Mouse (Mus musculus): ENCODE results near the gene Dagla.
A peak's percentile ranks its signal among the peaks of the same experiment; 100 is the strongest.

The Dagla gene

DNA sequence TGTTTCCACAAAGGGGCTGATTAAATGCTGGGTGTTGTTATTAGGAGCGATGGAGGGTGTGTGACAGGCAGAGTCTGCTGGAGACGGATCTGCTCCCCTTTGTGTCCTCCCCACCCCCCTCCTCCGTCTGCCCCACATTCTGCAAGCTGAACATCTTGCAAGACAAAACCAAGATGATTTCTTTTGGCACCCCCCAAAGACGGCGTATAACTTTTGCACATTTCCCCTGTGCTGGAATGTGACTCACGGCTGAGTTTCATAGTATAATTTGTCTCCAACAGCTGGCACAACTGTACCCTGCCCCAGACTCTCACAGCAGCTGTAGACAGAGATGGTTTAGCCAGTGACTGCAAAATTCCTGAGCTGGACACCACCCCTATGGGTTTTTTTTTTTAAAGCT lies 3.3 kb upstream of the Dagla start:
- DNase-seq (ENCODE audit: low spot score in 2 of 2): no peak

DNA sequence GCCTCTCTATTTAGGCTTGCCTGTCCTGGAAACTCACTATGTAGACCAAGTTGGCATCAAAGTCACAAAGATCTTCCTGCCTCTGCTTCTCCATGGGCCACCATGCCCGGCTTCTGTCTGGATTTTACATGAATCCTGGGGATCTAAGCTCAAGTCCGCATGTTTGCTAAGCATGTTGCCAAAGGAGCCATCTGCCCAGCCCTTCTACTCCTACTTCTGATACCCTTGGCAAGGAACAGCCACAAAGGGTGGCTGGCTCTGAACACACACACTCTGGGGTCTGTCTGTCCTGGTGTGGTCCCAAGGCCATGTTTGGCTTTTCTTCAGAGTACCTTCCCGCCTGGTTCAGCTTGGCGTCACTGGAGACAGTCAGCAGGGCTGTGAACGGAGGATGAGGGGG lies 2.7 kb upstream of the Dagla start:
- no peak for DNase-seq (ENCODE audit: low spot score in 2 of 2)

DNA sequence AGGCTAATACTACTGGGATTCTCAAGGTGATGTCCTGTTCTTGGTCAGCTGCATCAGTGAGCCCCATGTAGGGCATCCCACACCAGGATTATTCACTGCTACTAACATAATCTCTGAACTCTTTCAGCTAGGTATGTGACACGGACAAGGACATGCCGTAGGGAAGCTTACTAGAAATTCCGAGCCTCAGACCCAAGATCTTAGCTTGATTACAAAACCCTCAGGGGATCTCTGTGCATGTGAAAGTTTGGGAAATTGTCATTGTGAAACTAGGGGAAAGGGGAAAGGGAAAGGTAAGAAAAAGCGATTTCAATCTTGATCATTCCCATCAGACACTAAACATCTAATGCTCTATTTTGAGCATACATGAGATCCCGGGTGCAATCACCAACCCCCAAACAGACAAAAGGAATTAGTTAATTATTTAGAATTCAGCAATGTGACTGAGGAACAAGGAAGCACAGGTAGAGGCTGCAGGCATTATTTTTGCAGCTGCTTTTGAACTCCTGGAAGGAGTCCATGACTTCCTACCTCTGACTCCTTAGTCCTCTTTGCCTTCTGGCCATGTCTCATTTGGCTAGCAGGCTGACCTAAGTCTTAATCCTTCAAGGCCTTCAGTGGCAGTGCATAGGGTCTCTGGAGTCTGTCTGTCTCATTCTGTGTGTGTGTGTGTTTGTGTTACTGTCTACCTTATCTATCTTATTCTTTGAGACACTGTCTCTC lies 2.0 kb upstream of the Dagla start:
- no peak for DNase-seq (ENCODE audit: low spot score in 2 of 2)

DNA sequence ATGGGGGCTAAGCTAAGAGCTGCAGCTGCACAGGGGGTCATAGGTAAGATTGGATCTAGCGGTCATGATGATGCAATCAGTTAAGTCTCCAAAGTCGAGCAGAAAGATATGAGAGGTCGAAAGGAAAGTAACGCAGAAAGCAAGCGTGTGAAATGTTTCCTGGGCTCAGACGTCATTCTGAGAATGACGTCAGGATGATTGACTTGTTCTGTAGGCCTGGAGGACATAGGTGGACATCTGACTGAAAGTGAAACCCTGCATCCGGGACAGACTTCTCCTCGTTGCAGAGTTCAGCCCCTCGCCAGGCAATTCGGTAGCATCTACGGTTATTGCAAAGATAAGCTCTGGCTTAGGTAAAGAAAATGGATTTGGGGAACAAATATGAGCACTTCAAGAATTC lies 963 bp upstream of the Dagla start:
- no peak for DNase-seq (ENCODE audit: low spot score in 2 of 2)

DNA sequence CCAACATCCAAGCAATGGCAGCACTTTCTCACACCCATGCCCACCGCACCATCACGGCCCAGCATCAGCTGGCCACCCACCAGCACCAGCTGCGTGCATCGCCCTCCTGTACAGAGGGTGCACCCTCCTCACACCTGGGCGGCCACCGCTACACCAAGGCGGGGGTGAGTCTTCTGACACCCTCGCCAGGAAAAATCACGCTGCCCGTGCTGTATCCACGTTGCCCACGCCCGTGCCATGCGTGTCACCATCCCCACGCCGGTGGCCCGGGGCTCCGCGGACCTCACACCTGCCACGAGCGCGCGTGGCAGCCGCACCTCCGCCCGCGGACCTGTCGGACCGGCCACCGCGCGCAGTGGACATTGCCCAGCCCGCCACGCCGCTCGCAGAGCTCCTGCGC lies 282 bp downstream of the Dagla start:
- DNase-seq (ENCODE audit: low spot score in 2 of 2): no peak

DNA sequence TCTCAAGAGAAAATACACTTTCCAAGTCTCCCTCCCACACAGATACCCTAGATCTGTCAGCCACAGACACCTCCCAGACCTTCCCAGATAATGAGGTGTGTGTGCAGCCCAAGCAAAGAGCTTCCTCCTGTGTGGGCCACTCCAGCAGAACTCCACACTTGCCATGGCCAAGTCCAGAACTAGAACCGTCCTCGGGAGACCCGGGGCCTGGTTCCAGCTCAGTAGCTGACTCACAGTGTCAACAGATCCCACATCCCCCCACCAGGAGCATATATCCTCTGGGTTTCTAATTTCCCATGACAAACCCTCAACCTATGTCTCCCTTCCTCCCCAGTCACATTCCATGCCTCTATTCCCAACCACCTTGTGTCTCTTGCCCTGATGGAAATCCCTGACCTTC lies 1.8 kb downstream of the Dagla start:
- DNase-seq (ENCODE audit: low spot score in 2 of 2): no peak

DNA sequence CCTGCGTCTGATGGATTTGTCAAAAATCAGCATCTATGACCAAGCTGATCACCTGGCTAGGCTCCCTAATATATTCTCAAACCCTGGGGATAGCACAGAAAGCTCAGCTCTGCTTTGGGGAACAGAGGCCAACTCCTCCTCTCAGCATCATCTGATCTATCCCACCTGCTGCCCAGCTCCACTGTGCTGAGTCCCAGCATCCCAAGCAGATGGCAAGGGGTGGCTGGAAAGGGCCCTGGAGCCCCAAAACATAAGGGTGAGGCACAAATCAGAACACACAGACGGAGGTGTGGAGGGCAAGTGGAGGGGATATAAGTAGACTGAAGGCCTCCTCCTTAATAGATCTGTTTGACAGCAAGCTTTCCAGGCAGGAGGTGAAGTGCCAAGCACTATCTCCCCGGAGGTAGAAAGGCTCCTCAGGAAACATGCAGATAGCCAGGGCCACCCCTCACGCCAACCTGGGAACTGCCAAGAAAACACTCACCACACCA lies 2.8 kb downstream of the Dagla start:
- no peak for DNase-seq (ENCODE audit: low spot score in 2 of 2)

DNA sequence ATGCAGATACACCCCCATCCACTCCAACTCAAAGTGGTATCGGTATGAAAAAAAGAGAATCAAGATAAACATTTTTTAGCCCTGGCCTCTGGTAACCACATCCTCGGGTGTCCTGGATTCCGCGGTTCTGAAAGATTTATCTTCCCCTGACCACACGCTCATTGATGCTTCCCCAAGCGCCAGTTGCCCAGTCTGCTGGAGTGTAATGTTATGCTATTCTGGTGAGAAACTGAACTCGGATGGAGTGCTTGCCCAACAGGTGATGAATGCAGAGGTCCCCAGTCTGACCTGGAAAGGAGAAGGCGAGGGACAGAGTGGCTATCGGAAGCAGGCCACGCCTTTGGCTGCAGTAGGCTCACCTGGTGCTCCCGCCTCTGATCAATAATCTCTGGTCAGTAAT lies 3.4 kb downstream of the Dagla start:
- DNase-seq (ENCODE audit: low spot score in 2 of 2): no peak

DNA sequence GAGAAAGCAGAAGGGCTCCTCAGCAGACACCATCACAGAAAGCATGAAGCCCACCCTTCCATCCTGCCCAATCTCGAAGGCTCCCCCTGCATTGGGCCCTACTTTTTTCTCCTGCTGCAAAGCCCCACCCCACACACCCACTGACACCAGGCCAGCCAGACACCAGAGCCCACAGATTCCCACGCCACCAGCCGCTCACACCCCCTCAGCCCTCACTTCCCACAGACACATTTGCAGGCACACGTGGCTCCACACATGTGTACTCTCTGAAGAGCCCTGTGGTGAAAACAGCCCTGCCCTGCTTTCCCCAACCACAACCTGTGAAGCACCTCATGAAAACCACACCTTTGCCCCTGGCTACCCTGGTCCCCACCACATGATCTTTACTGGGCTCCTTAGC lies 3.9 kb downstream of the Dagla start:
- DNase-seq (ENCODE audit: low spot score in 2 of 2): peak in 1 of 2 experiments; percentile 3

DNA sequence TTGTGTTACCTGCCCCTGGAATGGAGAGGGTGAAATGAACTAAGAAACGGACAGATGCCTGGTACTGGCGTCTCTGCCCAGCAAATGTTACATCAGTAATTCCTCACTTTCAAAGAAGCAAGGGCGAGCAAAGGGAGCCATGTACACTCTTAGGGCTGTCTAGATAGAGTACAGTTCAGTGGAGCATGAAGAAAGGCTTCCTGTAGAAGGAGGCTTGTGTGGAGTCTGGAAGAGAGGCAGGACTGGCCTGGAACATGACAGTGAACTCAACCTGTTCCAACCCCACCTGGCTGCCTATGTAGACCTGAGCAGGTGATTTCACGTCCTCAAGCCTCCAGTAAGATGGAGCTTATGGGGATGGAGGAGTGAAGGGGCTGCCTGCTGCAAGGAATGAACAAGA lies 6.4 kb downstream of the Dagla start:
- no peak for DNase-seq (ENCODE audit: low spot score in 2 of 2)

DNA sequence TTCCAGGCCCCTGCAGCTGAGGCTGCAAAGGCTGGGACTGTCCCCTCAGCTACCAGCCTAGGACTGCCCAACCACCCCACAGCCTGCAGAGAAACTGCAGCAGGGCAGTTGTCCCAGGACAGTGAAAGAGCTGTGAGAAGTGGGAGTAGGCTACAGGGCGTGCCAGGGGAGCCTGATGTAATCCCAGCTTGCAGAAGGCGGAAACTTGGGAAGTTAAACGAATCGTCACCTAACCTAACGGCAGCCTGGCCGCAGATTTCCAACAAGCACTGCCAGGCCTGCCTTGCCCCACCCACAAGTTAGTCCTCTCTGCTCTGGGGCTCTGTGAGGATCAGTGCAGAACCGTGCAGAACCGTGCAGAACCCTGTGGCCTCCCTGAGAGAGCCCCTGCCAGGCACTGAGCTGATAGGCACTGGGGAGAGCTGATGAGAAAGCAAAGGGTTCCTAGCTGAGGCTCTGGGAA lies 7.6 kb downstream of the Dagla start:
- no peak for DNase-seq (ENCODE audit: low spot score in 2 of 2)

DNA sequence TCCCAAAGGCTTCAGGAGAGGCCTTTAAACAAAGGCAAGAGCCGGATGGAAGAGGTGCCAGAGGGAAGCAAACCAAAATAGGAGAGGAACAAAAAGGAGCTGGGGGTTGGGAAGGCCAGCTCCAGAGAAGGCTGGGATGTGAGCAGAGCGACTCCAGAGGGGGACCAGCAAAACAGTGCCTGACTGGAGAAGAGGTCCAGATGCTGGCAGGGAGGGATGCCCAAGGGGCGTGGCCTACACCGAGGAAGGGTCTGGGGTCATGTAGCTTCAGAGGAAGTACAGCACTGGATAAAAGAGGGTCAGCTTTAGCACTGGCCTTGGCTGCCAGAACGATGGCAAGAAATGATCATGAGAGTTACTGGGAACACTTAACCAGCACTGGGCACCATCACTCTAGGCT lies 8.4 kb downstream of the Dagla start:
- DNase-seq (ENCODE audit: low spot score in 2 of 2): peak in 1 of 2 experiments; percentile 16

DNA sequence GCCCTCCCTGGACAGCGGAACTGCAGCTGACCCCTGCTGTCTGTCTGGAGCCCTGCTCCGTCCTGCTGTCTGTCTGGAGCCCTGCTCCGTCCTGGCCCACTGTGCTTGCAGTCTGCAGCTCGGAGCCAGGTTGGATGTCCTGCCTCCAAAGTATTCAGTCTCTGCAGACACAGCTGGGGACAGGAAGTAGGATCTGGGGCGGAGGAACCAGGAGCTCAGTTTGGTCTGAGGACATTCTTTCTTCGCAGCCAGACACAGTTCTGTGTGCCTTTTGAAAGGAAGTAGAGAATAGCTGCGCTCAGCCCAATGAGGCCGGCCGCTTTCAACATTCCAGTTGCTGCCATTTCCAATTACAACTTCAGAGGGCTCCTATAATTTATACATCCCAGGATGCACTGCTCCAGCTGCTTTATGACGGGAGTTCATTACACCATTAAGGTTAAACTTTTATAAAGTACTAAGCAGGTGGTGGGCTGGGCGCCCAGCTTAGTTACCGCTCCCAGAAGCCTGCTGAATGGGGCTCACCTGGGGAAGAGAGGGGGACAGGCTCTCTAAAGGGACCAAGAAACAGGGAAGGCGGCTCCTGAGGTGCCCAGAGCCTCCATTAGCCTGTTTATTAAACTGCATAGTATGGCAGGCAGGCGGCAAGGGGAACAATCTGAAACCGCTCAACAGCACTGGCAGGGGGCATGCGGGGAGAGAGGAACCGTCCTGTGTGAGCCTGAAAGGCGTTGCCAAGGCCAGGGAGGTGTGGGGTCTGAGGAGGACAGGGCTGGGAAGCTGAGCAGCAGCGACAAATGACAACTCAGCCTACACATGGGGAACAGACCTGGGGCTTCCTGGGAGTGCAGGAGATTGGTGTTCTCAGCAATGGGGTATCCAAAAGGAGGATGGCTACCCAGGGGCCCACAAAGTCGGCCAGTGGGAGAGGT lies 9.8 kb downstream of the Dagla start:
- peak in 1 of 2 experiments; percentile 3 for DNase-seq (ENCODE audit: low spot score in 2 of 2)

DNA sequence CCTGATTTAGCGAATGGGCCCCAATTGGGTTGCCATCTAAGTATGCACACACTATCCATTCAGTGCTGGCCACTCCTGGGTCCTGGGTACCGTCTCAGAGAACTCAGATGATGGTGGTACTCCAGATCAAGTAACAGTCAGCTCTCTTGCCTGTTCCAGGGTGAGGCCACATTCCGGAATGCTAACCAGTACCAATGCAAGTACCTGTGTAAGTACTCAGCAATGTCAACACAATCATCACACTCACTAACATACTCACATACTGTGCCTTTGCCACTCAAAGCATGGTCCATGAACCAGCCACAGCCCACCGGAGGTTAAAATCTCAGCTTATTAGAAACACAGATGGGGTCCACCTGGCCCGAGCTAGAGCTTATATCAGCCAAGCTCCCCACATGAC lies 10.7 kb downstream of the Dagla start:
- DNase-seq (ENCODE audit: low spot score in 2 of 2): no peak

DNA sequence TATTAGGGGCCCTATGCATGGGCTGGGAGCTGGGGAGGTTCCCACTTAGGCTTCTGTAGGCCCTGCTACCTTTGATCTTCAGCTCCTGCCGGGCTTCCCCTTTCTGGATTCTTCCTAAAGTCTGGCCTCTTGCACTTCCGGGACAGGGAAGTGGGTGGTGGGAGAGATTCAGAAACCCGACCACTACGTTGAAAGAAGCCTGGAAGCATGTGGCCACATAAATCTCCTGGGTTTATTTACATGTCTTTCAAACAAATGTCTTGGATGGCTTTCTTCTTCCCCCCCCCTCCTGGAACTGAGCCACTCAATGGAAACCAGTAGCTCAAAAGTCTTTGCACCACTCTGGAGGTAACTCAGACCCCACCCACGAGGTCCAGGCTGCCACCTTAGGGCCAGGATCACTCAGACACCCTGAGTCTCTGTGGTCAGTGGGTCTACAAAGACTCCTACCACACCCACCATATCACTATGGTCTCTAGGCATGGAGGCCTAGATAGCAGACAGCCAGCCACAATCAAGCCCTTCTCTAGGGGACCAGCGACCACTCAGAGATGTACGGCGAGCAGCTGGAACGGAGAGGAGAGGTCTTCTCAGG lies 12.7 kb downstream of the Dagla start:
- DNase-seq (ENCODE audit: low spot score in 2 of 2): no peak

DNA sequence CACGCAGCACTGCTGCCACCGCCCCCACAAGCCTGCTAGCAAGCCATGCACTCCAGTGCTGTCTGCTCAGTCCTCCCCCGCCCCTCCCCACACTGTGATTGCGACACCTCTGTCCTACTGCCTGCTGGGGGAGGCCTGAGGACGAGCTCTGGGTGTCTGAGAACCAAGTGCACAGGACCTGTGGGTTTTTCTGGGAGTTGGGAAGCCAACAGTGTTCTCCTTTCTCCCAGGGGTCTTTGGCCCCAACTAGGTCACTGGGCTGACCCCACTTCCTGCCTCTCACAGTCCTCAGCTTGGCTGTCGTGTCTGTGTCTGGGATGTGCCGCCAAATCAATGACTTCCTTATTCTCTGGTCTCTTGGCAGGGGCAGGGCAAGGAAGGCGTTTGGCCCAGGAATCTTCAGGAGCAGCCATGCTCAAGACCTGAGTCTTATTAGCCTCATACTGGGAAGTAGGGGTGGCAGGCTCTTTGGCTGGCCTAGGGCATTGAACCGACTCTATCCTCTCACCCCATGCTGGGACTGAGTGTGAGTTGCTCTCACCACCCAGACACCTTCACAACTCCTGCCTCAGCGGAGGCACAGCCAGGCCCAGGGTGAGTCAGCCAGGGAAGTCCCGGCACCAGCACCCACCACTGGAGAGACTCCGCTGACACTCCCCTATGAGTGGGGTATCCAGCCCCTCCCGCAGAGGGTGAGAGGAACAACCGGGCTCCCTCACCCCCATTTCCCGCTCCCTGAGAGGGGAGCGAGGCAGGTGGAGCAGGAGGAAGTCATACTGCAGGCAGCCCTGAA lies 14.3 kb downstream of the Dagla start:
- no peak for DNase-seq (ENCODE audit: low spot score in 2 of 2)

DNA sequence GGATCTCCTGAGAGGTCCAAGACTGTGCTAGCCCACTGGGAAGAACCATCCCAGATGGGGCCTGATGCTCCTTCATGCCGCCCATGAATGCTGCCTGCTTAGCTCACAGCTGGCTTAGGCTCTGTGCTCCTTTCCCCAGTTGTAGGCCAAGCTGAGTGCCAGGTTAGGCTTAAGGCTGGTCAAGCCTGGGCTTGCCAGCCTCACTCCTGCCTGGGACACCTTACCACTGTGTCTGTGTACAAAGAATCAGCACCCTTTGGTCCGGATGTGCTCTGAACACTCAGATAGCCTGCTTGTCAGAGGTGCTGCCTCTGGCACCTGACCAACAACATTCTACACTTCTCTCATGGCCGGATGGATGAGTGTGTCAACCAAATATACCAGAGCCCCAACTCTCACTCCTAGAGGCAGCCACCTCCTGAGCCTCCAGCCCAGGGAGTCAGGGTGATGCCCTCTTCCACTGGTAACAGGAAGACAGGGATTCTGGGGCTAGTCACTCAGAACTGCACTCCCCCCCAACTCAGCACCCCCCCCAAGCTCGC lies 15.0 kb downstream of the Dagla start:
- no peak for DNase-seq (ENCODE audit: low spot score in 2 of 2)

DNA sequence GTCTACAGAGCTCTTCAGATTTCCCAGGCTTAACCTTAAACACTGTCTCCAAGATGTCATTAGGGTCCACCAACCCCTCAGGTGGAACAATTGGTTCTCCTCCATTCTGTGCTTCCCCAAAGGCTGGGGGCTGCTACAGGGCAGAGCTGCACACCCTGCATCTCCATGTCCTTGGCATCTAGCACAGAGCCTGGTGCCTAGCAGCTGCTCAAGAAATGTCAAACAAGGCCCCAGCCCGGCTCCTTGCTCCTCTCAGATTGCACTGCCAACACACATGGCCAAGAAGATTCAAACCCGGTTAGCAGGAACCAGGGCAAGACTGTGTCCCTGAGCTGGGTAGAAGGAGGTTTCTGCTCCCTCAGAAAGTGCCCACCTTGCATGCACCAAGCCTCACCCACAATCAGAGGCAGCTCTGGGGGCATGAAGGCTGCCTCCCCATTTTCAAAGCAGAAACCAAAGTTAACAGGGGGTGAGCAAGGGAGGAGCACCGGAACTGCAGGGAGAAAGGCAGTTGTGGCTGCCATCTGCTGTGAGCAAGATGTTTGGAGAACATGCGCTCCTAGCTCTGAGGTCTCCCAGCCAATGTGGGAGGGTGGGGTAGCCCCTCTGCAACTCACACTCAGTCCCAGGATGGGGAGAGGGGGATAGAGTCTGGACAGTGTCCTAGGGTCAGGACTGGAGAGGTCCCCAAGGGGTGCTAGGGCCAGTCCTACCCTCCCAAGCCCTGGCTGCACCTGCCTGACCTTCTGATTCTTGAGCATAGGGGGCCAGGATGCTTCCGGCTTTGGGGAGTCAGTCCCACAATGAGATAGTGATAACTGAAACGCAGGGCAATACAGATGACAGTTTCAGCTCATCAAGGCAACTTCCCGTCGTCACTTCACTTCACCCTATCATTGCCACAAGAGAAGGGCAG lies 16.3 kb downstream of the Dagla start:
- no peak for DNase-seq (ENCODE audit: low spot score in 2 of 2)

DNA sequence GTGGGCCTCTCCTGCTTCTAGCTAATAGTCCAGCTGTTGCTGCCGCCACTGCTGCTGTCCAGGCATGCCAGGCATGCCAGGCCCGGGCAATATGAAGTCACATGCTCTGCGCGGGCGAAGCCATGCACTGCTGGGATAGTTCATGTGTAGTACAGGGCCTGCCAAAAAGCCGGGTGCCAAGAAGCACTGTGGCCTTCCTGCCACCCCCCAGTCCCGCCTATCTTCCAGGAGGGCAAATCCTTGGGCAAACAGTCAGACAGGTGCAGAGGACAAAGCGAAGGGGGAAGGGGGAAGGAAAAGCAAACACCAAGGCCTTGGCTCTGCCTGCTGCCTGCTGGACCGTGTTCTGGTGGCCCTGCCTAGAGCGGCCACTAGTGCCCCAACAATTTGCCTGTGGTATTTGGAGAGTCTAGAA lies 18.2 kb downstream of the Dagla start:
- DNase-seq (ENCODE audit: low spot score in 2 of 2): no peak

Data from frontal cortex, postnatal 14 days (tissue).